Mouse (Mus musculus): Measurements from ENCODE around the gene Zfp128. TPM values are rescaled to one million over a fixed set of nuclear protein-coding genes. Genes with fewer than 3 reads are reported as not detected.
"Not testable (repeated sequence)": the region's sequence is repeated elsewhere in the genome, so short reads cannot be mapped to it uniquely, and the experiment has no call there.

The Zfp128 gene
- polyA plus RNA-seq (2011; ENCODE audit: insufficient read length, low read depth, missing spikeins), result 2.9 and 3.4 TPM in 2 replicates

GRCm38 (mm10) chr7:12880911-12881660 is at the start of gene Zfp128:
TSS of gene Zfp128 (plus strand) at chr7:12881177.
- H3K4me1 ChIP-seq (ENCODE audit: control insufficient read depth, insufficient read depth, low read length), result no peaks in the 10 kb centered on the region
- TF ChIP-seq POLR2A (IDR thresholded peaks at IDR 0.05; ENCODE audit: low read depth, low read length), result peak; percentile 72
- no peak for TF ChIP-seq CTCF (IDR thresholded peaks at IDR 0.05; ENCODE audit: borderline replicate concordance, insufficient read depth, low read length)
- no peak within 1 kb of the TSS for H3K27ac ChIP-seq (ENCODE audit: insufficient read depth, low read length)

GRCm38 (mm10) chr7:12834162-12835120 is 46.5 kb upstream of the Zfp128 start, which contains the start of gene Zfp110:
TSS of gene Zfp110 (plus strand) at chr7:12834761.
- H3K4me3 ChIP-seq (ENCODE audit: insufficient read depth, low read length), result peak within 1 kb of the TSS; percentile 64
- TF ChIP-seq CTCF (IDR thresholded peaks at IDR 0.05; ENCODE audit: borderline replicate concordance, insufficient read depth, low read length), result no peak
- TF ChIP-seq POLR2A (IDR thresholded peaks at IDR 0.05; ENCODE audit: low read depth, low read length), result peak; percentile 89
- peak within 1 kb of the TSS; percentile 60 for H3K27ac ChIP-seq (ENCODE audit: insufficient read depth, low read length)
- no peaks in the 10 kb centered on the region for H3K4me1 ChIP-seq (ENCODE audit: control insufficient read depth, insufficient read depth, low read length)

More at GRCm38 (mm10) chr7:12880911-12881660, at the start of gene Zfp128:
- peak within 1 kb of the TSS; percentile 77 for H3K4me3 ChIP-seq (ENCODE audit: insufficient read depth, low read length)

- peak overlapping the region; percentile 60 for H3K27ac ChIP-seq (ENCODE audit: insufficient read depth, low read length)
- H3K4me3 ChIP-seq (ENCODE audit: insufficient read depth, low read length), result peak overlapping the region; percentile 64
- H3K4me1 ChIP-seq (ENCODE audit: control insufficient read depth, insufficient read depth, low read length), result no peaks in the 10 kb centered on the region
- TF ChIP-seq CTCF (IDR thresholded peaks at IDR 0.05; ENCODE audit: borderline replicate concordance, insufficient read depth, low read length) (no peak), POLR2A (IDR thresholded peaks at IDR 0.05; ENCODE audit: low read depth, low read length) (no peak)
Observed at GRCm38 (mm10) chr7:12835193-12835671, 45.7 kb upstream of the Zfp128 start.

- 0 out of 2 replicates have a peak overlapping the region, but pooled peaks have one; percentile 64 for H3K4me3 ChIP-seq (ENCODE audit: insufficient read depth, low read length)
- H3K27ac ChIP-seq (ENCODE audit: insufficient read depth, low read length), result no peak overlapping the region
- TF ChIP-seq POLR2A (IDR thresholded peaks at IDR 0.05; ENCODE audit: low read depth, low read length) (no peak), CTCF (IDR thresholded peaks at IDR 0.05; ENCODE audit: borderline replicate concordance, insufficient read depth, low read length) (no peak)
- no peaks in the 10 kb centered on the region for H3K4me1 ChIP-seq (ENCODE audit: control insufficient read depth, insufficient read depth, low read length)
Observed at GRCm38 (mm10) chr7:12835779-12836178, 45.2 kb upstream of the Zfp128 start.

GRCm38 (mm10) chr7:12874301-12874700 is 6.7 kb upstream of the Zfp128 start:
- TF ChIP-seq CTCF (IDR thresholded peaks at IDR 0.05; ENCODE audit: borderline replicate concordance, insufficient read depth, low read length), result no peak
- TF ChIP-seq POLR2A (IDR thresholded peaks at IDR 0.05; ENCODE audit: low read depth, low read length), result no peak
- no peak overlapping the region for H3K4me3 ChIP-seq (ENCODE audit: insufficient read depth, low read length)
- H3K27ac ChIP-seq (ENCODE audit: insufficient read depth, low read length), result no peak overlapping the region
- no peaks in the 10 kb centered on the region for H3K4me1 ChIP-seq (ENCODE audit: control insufficient read depth, insufficient read depth, low read length)

GRCm38 (mm10) chr7:12880036-12880435 is 941 bp upstream of the Zfp128 start:
- TF ChIP-seq CTCF (IDR thresholded peaks at IDR 0.05; ENCODE audit: borderline replicate concordance, insufficient read depth, low read length) (no peak), POLR2A (IDR thresholded peaks at IDR 0.05; ENCODE audit: low read depth, low read length) (no peak)
- H3K4me3 ChIP-seq (ENCODE audit: insufficient read depth, low read length), result no peak overlapping the region
- H3K27ac ChIP-seq (ENCODE audit: insufficient read depth, low read length), result no peak overlapping the region
- H3K4me1 ChIP-seq (ENCODE audit: control insufficient read depth, insufficient read depth, low read length), result no peaks in the 10 kb centered on the region

GRCm38 (mm10) chr7:12880497-12880896 is 480 bp upstream of the Zfp128 start:
- H3K4me1 ChIP-seq (ENCODE audit: control insufficient read depth, insufficient read depth, low read length); H3K27ac ChIP-seq (ENCODE audit: insufficient read depth, low read length): not testable (repeated sequence)
- peak overlapping the region; percentile 44 for H3K4me3 ChIP-seq (ENCODE audit: insufficient read depth, low read length)

- H3K27ac ChIP-seq (ENCODE audit: insufficient read depth, low read length), result no peak overlapping the region
Observed at GRCm38 (mm10) chr7:12886563-12887266, 5.7 kb downstream of the Zfp128 start.

GRCm38 (mm10) chr7:12887585-12887984 is 6.6 kb downstream of the Zfp128 start:
- TF ChIP-seq CTCF (IDR thresholded peaks at IDR 0.05; ENCODE audit: borderline replicate concordance, insufficient read depth, low read length), result no peak
- no peak for TF ChIP-seq POLR2A (IDR thresholded peaks at IDR 0.05; ENCODE audit: low read depth, low read length)
- Histone ChIP-seq H3K4me1 (ENCODE audit: control insufficient read depth, insufficient read depth, low read length) (no peaks in the 10 kb centered on the region), H3K4me3 (ENCODE audit: insufficient read depth, low read length) (no peak overlapping the region), H3K27ac (ENCODE audit: insufficient read depth, low read length) (no peak overlapping the region)

More at GRCm38 (mm10) chr7:12886563-12887266, 5.7 kb downstream of the Zfp128 start:
- H3K4me3 ChIP-seq (ENCODE audit: insufficient read depth, low read length), result no peak overlapping the region
- H3K4me1 ChIP-seq (ENCODE audit: control insufficient read depth, insufficient read depth, low read length), result no peaks in the 10 kb centered on the region
- no peak for TF ChIP-seq POLR2A (IDR thresholded peaks at IDR 0.05; ENCODE audit: low read depth, low read length)
- TF ChIP-seq CTCF (IDR thresholded peaks at IDR 0.05; ENCODE audit: borderline replicate concordance, insufficient read depth, low read length), result no peak

Measured in embryonic fibroblast, embryonic 13.5 days (primary cell).